Mouse (Mus musculus): ENCODE measurements around the gene Per1.

Gene Per1

GRCm38 (mm10) chr11:69094697-69095429, at the start of gene Per1:
Gene Per1 (plus strand): TSS chr11:69095217.
- WGBS = under 1% methylated on average over 37 of the region's 37 CpGs

- WGBS = 1% methylated on average over 54 of the region's 54 CpGs
Measured at GRCm38 (mm10) chr11:69045531-69046394, 49.3 kb upstream of the Per1 start, which contains the start of gene Aurkb. Gene Aurkb (plus strand): TSS chr11:69045647.

GRCm38 (mm10) chr11:69046395-69046774, 48.6 kb upstream of the Per1 start:
- 17% methylated on average over 9 of the region's 9 CpGs for WGBS

GRCm38 (mm10) chr11:69047592-69047991, 47.4 kb upstream of the Per1 start:
- WGBS = 87% methylated on average over 12 of the region's 12 CpGs

GRCm38 (mm10) chr11:69048151-69048550, 46.9 kb upstream of the Per1 start:
- 93% methylated on average over 14 of the region's 14 CpGs for WGBS

- WGBS = 78% methylated on average over 8 of the region's 8 CpGs
Measured at GRCm38 (mm10) chr11:69050748-69051147, 44.3 kb upstream of the Per1 start.

- 76% methylated on average over 4 of the region's 4 CpGs for WGBS
Measured at GRCm38 (mm10) chr11:69051771-69052170, 43.2 kb upstream of the Per1 start.

GRCm38 (mm10) chr11:69052824-69053421, 42.1 kb upstream of the Per1 start:
- WGBS = 89% methylated on average over 2 of the region's 2 CpGs

GRCm38 (mm10) chr11:69053848-69054247, 41.2 kb upstream of the Per1 start:
- 78% methylated on average over 3 of the region's 3 CpGs for WGBS

- WGBS = 63% methylated on average over 2 of the region's 2 CpGs
Measured at GRCm38 (mm10) chr11:69058265-69058664, 36.8 kb upstream of the Per1 start.

GRCm38 (mm10) chr11:69058729-69059356, 36.2 kb upstream of the Per1 start:
- under 1% methylated on average over 19 of the region's 19 CpGs for WGBS

- WGBS = under 1% methylated on average over 61 of the region's 64 CpGs
Measured at GRCm38 (mm10) chr11:69059357-69059974, 35.6 kb upstream of the Per1 start, which contains the start of gene Borcs6. Gene Borcs6 (plus strand): TSS chr11:69059717.

- WGBS = under 1% methylated on average over 49 of the region's 49 CpGs
Measured at GRCm38 (mm10) chr11:69059975-69060411, 35.0 kb upstream of the Per1 start.

- WGBS = 3% methylated on average over 40 of the region's 40 CpGs
Measured at GRCm38 (mm10) chr11:69060448-69061254, 34.4 kb upstream of the Per1 start.

- WGBS = 22% methylated on average over 17 of the region's 17 CpGs
Measured at GRCm38 (mm10) chr11:69061255-69061912, 33.6 kb upstream of the Per1 start.

GRCm38 (mm10) chr11:69062194-69062760, 32.7 kb upstream of the Per1 start:
- 1% methylated on average over 17 of the region's 17 CpGs for WGBS

- under 1% methylated on average over 19 of the region's 19 CpGs for WGBS
Measured at GRCm38 (mm10) chr11:69062761-69063224, 32.2 kb upstream of the Per1 start.

GRCm38 (mm10) chr11:69063413-69064201, 31.4 kb upstream of the Per1 start:
- WGBS = under 1% methylated on average over 31 of the region's 31 CpGs

All from cerebral cortex, adult 2 months (tissue).